Mouse (Mus musculus): ENCODE data around the gene Ctdspl2. TPM values are rescaled to one million over a fixed set of nuclear protein-coding genes. Genes with fewer than 3 reads are reported as not detected.
"Not testable (repeated sequence)": the region's sequence is repeated elsewhere in the genome, so short reads cannot be mapped to it uniquely, and the experiment has no call there.

The Ctdspl2 gene
- total RNA-seq (2014; rRNA removed) (58.2 and 61.6 TPM in 2 replicates), polyA plus RNA-seq (2015; fragmentation: Nextera tagmentation; extraction: Ambion mirVana) (23.5 and 30.7 TPM in 2 replicates)

DNA sequence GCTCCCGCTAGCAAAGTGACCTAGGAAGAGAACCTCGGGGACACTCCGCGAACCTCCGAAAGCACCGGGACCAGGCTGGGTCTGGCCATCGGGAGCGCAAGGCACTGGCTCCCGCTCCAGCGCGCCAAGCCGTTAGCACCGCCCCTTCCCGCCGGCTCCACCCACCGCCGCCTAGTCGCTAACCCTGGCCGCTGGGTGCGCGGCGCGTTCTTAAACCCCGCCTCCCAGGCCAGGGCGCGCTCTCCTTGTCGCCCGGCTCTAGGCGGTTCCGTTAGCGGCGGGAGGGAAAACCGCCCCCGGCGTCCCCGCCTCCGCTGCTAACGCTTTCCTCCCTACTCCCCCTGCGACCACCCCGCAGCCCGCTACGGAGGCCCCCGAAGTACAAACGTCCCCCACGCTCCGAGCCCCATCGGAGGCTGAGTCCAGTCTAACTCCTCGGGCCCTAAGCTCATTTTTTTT, at the start of gene Ctdspl2, which contains the start of gene Mageb3:
Ctdspl2 (plus strand) TSS at position 237 of the 459 bp plus-strand sequence.
Mageb3 (minus strand) TSS at position 328 of the 459 bp plus-strand sequence.
- peak; percentile 97 for ATAC-seq
- H3K4me2 ChIP-seq (ENCODE audit: low read depth), result peak within 1 kb of the TSS; percentile 70
- peak within 1 kb of the TSS; percentile 91 for H3K27ac ChIP-seq (ENCODE audit: low read depth, low read length)
- H3K4me3 ChIP-seq (ENCODE audit: low read depth, low read length), result peak within 1 kb of the TSS; percentile 82
- no peaks in the 10 kb centered on the region for H3K27me3 ChIP-seq (ENCODE audit: insufficient read depth, low read length)
- peak within 1 kb of the TSS; percentile 92 for H3K9ac ChIP-seq
- H3K36me3 ChIP-seq (ENCODE audit: insufficient read depth), result peaks cover 2% of the 10 kb centered on the region; the same call in 1 of the 2 replicates
- TF ChIP-seq CTCF (IDR thresholded peaks at IDR 0.05; ENCODE audit: low read depth), result peak; percentile 27
- peaks cover 14% of the 10 kb centered on the region; the same call in 1 of the 2 replicates for H3K4me1 ChIP-seq (ENCODE audit: insufficient read depth)
- peak; percentile 95 for DNase-seq
- H3K9me3 ChIP-seq (ENCODE audit: low read length), result no peaks in the 10 kb centered on the region
- WGBS, result 1% methylated on average over 48 of the region's 48 CpGs

GRCm38 (mm10) chr2:121909975-121910374, 45.8 kb upstream of the Ctdspl2 start:
- no peaks in the 10 kb centered on the region for H3K4me1 ChIP-seq (ENCODE audit: insufficient read depth)
- H3K27ac ChIP-seq (ENCODE audit: low read depth, low read length), result no peak overlapping the region
- peak; percentile 36 for TF ChIP-seq CTCF (IDR thresholded peaks at IDR 0.05; ENCODE audit: low read depth)
- H3K27me3 ChIP-seq (ENCODE audit: insufficient read depth, low read length), result no peaks in the 10 kb centered on the region
- DNase-seq (no peak), ATAC-seq (no peak)
- no peak overlapping the region for H3K4me2 ChIP-seq (ENCODE audit: low read depth)
- H3K36me3 ChIP-seq (ENCODE audit: insufficient read depth), result peaks cover 43% of the 10 kb centered on the region
- 83% methylated on average over 3 of the region's 3 CpGs for WGBS
- H3K9ac ChIP-seq, result no peak overlapping the region
- no peaks in the 10 kb centered on the region for H3K9me3 ChIP-seq (ENCODE audit: low read length)
- no peak overlapping the region for H3K4me3 ChIP-seq (ENCODE audit: low read depth, low read length)

- H3K4me3 ChIP-seq (ENCODE audit: low read depth, low read length), result no peak overlapping the region
- H3K36me3 ChIP-seq (ENCODE audit: insufficient read depth), result peaks cover 19% of the 10 kb centered on the region
- DNase-seq (no peak), ATAC-seq (no peak)
- H3K9ac ChIP-seq, result no peak overlapping the region
- no peaks in the 10 kb centered on the region for H3K27me3 ChIP-seq (ENCODE audit: insufficient read depth, low read length)
- no peak for TF ChIP-seq CTCF (IDR thresholded peaks at IDR 0.05; ENCODE audit: low read depth)
- WGBS, result 93% methylated on average over 5 of the region's 5 CpGs
- H3K27ac ChIP-seq (ENCODE audit: low read depth, low read length), result no peak overlapping the region
- H3K4me2 ChIP-seq (ENCODE audit: low read depth), result no peak overlapping the region
- H3K4me1 ChIP-seq (ENCODE audit: insufficient read depth), result no peaks in the 10 kb centered on the region
- no peaks in the 10 kb centered on the region for H3K9me3 ChIP-seq (ENCODE audit: low read length)
These were observed 39.5 kb upstream of the Ctdspl2 start for GRCm38 (mm10) chr2:121916047-121916970.

GRCm38 (mm10) chr2:121937624-121938023, 18.2 kb upstream of the Ctdspl2 start:
- not testable (repeated sequence) for H3K9ac ChIP-seq; H3K4me1 ChIP-seq (ENCODE audit: insufficient read depth); H3K9me3 ChIP-seq (ENCODE audit: low read length); H3K27me3 ChIP-seq (ENCODE audit: insufficient read depth, low read length); H3K4me2 ChIP-seq (ENCODE audit: low read depth); ATAC-seq; DNase-seq; H3K4me3 ChIP-seq (ENCODE audit: low read depth, low read length); H3K27ac ChIP-seq (ENCODE audit: low read depth, low read length)
- H3K36me3 ChIP-seq (ENCODE audit: insufficient read depth), result peaks cover 18% of the 10 kb centered on the region
- 86% methylated on average over 2 of the region's 2 CpGs for WGBS

DNA sequence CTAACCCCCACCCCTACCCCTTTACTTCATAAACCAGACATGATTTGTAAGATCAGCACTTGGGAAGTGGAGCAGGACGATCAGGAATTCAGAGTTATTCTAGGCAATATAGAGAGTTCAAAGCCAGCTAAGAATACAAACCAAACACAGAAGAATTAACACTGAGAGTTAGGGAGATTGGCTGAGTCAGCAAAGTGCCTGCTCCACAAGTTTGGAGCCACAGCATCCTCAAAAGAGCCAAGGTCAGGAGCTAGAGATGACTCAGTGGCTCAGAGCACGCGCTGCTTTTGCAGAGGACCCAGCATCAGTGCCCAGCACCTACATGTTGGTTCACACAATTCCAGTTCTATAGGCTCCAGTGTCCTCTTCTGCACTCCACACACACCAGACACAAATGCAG, 12.4 kb upstream of the Ctdspl2 start:
- Histone ChIP-seq H3K4me1 (ENCODE audit: insufficient read depth) (no peaks in the 10 kb centered on the region), H3K27ac (ENCODE audit: low read depth, low read length) (no peak overlapping the region), H3K27me3 (ENCODE audit: insufficient read depth, low read length) (no peaks in the 10 kb centered on the region), H3K36me3 (ENCODE audit: insufficient read depth) (no peaks in the 10 kb centered on the region), H3K4me2 (ENCODE audit: low read depth) (no peak overlapping the region), H3K4me3 (ENCODE audit: low read depth, low read length) (no peak overlapping the region), H3K9ac (no peak overlapping the region), H3K9me3 (ENCODE audit: low read length) (no peaks in the 10 kb centered on the region)
- DNase-seq (no peak), ATAC-seq (no peak)
- WGBS, result 83% methylated on average over 3 of the region's 3 CpGs
- no peak for TF ChIP-seq CTCF (IDR thresholded peaks at IDR 0.05; ENCODE audit: low read depth)

DNA sequence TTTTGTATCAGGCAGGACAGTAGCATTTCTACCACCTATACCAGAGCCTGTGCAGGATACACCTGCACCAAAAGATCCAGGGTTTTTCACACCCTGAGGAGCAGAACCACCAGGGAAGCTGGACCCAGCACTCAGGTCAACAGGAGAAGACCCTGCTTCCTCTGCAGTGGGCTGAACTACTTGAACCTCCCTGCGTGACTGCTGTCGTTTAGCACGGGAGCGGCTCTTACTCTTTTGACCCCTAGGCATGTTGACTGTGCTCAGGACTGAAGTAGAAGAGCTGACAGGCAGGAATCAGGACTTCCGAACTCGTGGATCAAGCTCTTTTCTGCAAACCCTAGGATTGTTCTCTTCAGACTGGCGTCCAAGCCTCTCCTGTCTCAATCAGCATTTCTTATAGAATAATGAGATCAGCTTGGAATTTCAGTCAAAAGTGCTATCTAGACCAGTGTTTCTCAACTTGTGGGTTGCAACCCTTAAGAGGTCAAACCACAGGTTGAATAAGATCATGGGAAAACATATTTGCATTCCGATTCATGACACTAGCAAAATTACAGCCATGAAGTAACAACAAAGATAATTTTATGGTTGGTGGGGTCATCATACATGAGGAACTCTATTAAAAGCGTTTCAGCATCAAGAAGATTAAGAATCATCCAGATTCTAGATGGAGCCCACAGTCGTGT, 687 bp upstream of the Ctdspl2 start:
- peak overlapping the region; percentile 82 for H3K4me3 ChIP-seq (ENCODE audit: low read depth, low read length)

More for the DNA sequence above, 687 bp upstream of the Ctdspl2 start:
- 23% methylated on average over 10 of the region's 10 CpGs for WGBS
- no peak for TF ChIP-seq CTCF (IDR thresholded peaks at IDR 0.05; ENCODE audit: low read depth)
- no peaks in the 10 kb centered on the region for H3K9me3 ChIP-seq (ENCODE audit: low read length)
- peak overlapping the region; percentile 92 for H3K9ac ChIP-seq
- H3K4me2 ChIP-seq (ENCODE audit: low read depth), result peak overlapping the region; percentile 70
- no peak for ATAC-seq
- no peak for DNase-seq
- peak overlapping the region; percentile 91 for H3K27ac ChIP-seq (ENCODE audit: low read depth, low read length)
- peaks cover 14% of the 10 kb centered on the region; the same call in 1 of the 2 replicates for H3K4me1 ChIP-seq (ENCODE audit: insufficient read depth)
- H3K36me3 ChIP-seq (ENCODE audit: insufficient read depth), result no peaks in the 10 kb centered on the region
- no peaks in the 10 kb centered on the region for H3K27me3 ChIP-seq (ENCODE audit: insufficient read depth, low read length)

All from forebrain, postnatal 0 days (tissue).